Mouse (Mus musculus) embryo, embryonic 9.5 days (tissue): Measurements from ENCODE around the gene Bfsp1.
A peak's percentile ranks its signal among the peaks of the same experiment; 100 is the strongest.

Source experiments
- DNase-seq: peaks from one replicate; pipeline ENCODE4 v3.0.0-alpha.2; 2017; ENCODE audit errors: extremely low spot score

Bfsp1 gene

GRCm38 (mm10) chr2:143853447-143853846 is 9.5 kb downstream of the Bfsp1 start:
- DNase-seq, result no peak

DNA sequence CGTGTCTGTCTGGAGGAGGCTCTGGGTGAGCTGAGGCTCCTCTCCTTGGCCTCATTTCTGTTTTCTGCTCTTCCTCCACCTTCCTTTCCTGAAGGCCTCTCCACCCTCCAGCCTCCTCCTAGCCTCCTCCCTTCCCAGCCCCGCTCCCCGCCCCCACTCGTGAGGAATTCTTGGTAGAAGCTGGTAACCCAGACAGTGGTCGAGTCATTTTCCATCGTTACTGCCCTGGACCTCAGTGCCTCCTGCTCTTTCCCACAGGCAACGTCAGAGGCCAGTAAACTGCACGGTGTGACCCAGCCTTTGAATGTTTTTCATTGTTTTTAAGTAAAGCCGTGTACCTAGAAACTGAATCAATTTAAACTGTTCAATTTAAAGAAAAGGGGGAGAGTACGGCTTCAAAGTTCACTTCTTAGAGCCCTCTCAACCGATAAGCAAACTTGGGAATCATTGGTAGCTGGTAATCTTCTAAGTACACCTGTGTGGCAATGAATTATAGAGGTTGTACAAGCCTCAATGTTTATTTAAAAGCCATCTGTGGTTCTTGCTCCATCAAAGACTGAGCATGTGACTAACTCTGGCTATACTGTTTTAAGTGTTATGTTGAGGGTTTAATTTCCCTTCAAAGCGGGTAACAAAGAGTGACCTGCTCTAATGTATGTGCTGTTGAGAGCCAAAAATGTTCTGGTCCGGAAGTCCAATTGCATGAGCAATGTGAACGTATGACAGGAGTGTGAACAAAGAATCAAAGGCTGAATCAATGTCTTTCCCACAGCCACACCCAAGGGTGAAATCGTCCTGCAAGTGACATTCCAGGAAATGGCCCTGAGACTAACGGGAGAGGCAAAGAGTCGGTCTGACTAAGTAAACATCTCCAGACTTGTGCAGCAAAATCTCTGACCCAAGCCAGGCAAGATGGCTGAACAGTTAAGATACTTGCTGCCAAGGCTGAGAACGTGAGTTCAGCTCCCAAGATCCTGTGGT is 10.4 kb downstream of the Bfsp1 start:
- DNase-seq, result no peak

- DNase-seq, result no peak
Measured at GRCm38 (mm10) chr2:143851354-143852221, 11.4 kb downstream of the Bfsp1 start.

GRCm38 (mm10) chr2:143847291-143847690 is 15.7 kb downstream of the Bfsp1 start:
- DNase-seq, result no peak

DNA sequence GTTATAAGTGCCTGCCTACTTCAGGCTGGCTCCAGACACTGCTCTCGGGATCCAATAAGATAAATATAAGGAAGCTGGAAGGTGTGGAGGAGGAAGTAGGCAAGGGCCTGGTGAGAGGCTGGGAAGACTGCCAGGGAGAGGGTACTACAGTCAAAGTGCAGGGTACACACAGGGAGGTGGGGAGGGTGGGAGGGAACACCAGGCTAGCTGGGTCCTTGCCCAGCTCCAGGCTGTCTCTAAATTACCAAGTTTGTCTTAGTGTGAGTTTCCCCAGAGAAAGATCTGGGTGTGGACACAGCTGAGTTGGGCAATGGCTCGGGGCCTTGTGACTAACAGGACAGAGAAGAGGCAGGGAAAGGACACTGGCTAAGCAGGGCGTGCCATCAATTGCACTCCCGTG is 16.2 kb downstream of the Bfsp1 start:
- no peak for DNase-seq

GRCm38 (mm10) chr2:143844779-143845178 is 18.2 kb downstream of the Bfsp1 start:
- no peak for DNase-seq

GRCm38 (mm10) chr2:143841536-143841935 is 21.4 kb downstream of the Bfsp1 start:
- no peak for DNase-seq

DNA sequence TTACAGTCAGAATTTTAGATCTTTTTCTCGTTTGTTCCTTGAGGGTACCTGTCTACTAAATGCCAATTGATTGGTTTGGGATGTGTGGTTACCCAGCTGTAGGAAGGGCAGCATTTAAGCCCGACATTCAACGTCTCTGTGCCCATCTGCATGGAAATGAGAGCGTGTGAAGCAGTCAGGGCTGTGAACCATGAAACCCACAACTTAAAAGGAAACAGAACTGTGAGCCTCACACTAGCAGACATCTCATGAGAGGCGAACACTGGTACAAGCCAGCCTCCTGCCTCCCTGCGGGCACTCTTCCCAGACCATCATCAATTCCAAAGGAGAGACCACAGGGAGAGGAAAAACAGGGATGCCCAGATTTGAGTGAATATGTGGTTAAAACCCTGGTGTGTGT is 22.1 kb downstream of the Bfsp1 start:
- DNase-seq, result no peak

DNA sequence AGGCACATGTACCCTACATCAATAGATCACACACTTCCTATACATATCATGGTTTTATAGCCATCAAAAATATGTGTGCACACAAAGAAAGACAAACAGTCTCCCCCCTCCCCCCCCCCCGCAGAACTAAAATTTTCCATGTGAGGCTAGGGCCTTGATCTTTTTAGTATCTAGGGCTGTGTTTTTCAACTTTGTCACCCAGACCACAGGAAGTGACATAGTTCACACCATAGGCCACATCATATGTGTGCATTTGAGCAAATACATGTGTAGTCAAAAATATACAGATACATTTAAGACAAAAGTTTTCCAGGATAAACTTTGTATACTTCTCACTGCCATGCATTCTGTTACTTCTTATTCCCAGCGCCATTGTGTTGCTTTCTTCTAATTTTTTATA is 23.5 kb downstream of the Bfsp1 start:
- no peak for DNase-seq

DNA sequence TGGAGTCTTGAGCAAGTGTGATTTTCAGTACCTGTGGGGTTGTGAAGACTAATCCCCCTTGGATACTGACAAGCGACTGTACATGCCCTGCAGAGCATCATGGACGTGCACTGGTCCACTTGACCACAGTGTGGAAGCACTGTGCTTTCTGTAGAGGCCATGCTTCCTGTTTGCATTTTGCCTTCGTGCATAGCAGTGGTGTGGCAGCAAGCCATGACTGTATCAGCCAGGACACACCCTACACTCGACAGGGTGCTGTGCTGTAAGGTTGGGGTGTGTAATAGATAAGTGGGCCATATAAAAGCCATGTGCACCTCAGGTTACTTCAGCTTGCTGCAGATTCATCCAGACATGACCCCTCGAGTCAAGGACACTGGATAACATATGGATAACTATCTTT is 24.3 kb downstream of the Bfsp1 start:
- no peak for DNase-seq

GRCm38 (mm10) chr2:143837291-143837701 is 25.7 kb downstream of the Bfsp1 start:
- DNase-seq, result peak; percentile 85

DNA sequence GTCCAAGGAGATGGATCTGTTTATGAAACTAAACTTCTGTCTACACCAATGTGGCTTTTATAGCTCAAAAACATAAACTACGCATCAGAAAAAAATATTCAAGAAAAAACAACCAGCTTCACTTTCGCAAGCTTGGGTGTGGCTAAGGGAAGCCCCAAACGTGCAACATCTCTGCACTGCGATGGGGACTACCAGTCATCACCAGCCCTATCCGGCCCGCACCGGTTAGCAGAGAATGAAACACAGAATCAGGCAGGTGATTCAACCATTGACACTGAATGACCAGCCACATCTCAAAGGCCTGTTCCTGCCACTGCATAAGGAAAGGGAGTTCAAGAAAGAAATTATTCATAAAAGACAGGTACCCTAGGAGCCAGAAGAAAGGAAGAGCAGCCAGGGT is 27.2 kb downstream of the Bfsp1 start:
- no peak for DNase-seq

DNA sequence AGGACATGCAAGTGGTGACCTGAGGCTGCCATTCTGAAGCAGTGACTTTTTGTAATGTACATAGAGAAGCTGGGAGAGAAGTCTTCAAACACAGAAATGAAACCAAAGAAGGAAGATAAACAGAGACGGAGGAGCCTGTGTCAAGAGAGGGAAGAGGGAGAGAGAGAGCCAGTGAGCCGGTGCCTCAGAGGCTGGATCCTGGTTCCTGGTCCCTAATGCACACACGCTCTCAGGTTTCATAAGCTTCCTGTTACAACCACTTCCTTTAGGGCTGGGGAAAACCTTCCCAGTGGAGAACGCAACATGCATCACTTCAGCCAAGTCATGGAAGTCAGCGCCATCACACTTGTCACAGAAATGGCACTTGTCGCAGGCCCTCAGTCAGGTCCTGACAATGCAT is 28.9 kb downstream of the Bfsp1 start:
- DNase-seq, result no peak

DNA sequence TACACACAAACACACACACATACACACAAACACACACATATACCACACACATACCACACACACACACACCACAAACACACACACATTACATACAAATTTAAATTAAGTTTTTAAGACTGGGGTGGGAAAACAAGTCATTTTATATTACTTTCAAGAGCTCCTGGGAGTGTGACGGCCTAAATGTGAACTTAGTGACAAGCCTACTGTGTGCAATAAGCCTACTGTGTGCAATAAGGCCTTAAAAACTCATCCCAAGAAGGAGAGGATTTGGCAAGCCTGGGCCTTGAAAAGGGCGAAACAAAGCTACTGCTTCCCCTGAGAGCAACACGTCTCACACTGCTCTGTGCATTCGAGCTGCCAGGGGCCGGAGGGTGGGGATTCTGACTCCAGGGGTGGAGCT is 30.3 kb downstream of the Bfsp1 start:
- DNase-seq, result no peak

GRCm38 (mm10) chr2:143831645-143832044 is 31.3 kb downstream of the Bfsp1 start:
- no peak for DNase-seq

DNA sequence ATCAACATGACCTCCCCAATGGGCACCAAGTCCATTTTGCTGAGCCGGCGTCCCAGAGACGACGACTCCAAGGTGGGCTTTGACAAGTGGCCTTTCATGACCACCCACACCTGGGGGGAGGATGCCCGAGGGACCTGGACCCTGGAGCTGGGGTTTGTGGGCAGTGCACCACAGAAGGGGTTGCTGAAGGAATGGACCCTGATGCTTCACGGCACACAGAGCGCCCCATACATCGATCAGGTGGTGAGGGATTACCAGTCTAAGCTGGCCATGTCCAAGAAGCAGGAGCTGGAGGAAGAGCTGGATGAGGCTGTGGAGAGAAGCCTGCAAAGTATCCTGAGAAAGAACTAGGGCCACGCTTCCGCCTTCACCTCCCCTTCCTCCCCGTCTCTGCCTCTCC is 49.5 kb downstream of the Bfsp1 start:
- DNase-seq, result no peak

- no peak for DNase-seq
Measured at GRCm38 (mm10) chr2:143812262-143812661, 50.7 kb downstream of the Bfsp1 start.

- no peak for DNase-seq
Measured at GRCm38 (mm10) chr2:143808789-143809188, 54.2 kb downstream of the Bfsp1 start.

GRCm38 (mm10) chr2:143806924-143807664 is 55.9 kb downstream of the Bfsp1 start:
- DNase-seq, result no peak

GRCm38 (mm10) chr2:143806140-143806923 is 56.6 kb downstream of the Bfsp1 start:
- DNase-seq, result no peak

- DNase-seq, result no peak
Measured at GRCm38 (mm10) chr2:143801097-143801496, 61.9 kb downstream of the Bfsp1 start.
